ENCODE assay signal across 21 mouse cellular contexts in the genomic region with DNA sequence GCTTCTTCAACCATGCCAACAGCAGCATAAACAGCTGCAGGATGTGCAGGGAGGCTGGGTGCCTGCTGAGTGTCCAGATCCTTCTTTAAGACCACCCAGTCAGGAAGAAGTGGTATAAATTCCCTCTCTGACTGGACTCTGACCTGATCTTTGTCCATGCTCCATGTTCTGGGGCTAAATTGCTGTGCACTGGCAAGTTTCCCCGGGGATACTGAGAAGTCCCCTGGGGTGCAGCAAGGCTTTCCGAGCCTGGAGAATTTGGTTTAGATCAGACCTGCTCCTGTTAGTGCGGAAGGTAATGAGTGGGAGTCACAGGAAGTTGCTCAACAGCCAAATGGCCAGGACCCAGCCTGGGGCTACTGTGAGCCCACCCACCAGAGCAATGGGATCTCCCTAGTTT. TPM values are rescaled to one million over a fixed set of nuclear protein-coding genes. Genes with fewer than 3 reads are reported as not detected.
DNase-seq lines count a peak whose midpoint lies in the region; ATAC-seq and TF ChIP-seq lines count a peak whose summit lies in the region.
"Had no signal": no experiment of that assay in that cellular context is flagged by ENCODE, and none has a peak within 500 bp of the region (broad histone marks: within the 10 kb centered on the region; RNA-seq: fewer than 3 reads in every experiment).

No protein-coding gene starts in this region.

- no peaks in the 10 kb centered on the region for H3K36me3 ChIP-seq in kidney, adult 2 months (ENCODE audit: control insufficient read depth, insufficient read depth, low read length)
- H3K36me3 ChIP-seq in limb, embryonic 13.5 days = no peaks in the 10 kb centered on the region
- H3K36me3 ChIP-seq in limb, embryonic 10.5 days = no peaks in the 10 kb centered on the region
- H3K36me3 ChIP-seq: embryonic facial prominence, embryonic 13.5 days; G1E; heart, embryonic 12.5 days; hindbrain, embryonic 10.5 days had no signal

- intact Hi-C loops in gastrocnemius, adult 2 months (cut with DNase I) = no loop called here

- H3K9me3 ChIP-seq in limb, embryonic 13.5 days = no peaks in the 10 kb centered on the region
- no peaks in the 10 kb centered on the region for H3K9me3 ChIP-seq in limb, embryonic 10.5 days (replicated peaks)
- H3K9me3 ChIP-seq: embryonic facial prominence, embryonic 13.5 days; forebrain, embryonic 13.5 days; G1E; heart, embryonic 12.5 days; hindbrain, embryonic 10.5 days had no signal

- peak; percentile 16 for DNase-seq in adrenal gland, postnatal 10 days
- DNase-seq in adrenal gland, postnatal 25 days = no peak
- DNase-seq in gastrocnemius, adult 2 months = no peak
- no peak for DNase-seq in gastrocnemius, postnatal 10 days
- DNase-seq in kidney, adult 2 months = peak; percentile 67
- no peak for DNase-seq in kidney, postnatal 10 days
- no peak for DNase-seq in limb, embryonic 10.5 days (ENCODE audit: low spot score)
- DNase-seq: adrenal gland, postnatal 36 days; B cell, adult 2 months; cerebellum, adult 2 months; cerebellum, postnatal 10 days; embryo, embryonic 11 days; heart, adult 2 months had no signal

- 30% methylated on average over 3 of the region's 3 CpGs for WGBS in kidney, adult 2 months
- 27% methylated on average over 3 of the region's 3 CpGs for WGBS in limb, embryonic 13.5 days
- 37% methylated on average over 3 of the region's 3 CpGs for WGBS in limb, embryonic 10.5 days

- H3K4me3 ChIP-seq in gastrocnemius, adult 2 months = peak overlapping the region; percentile 24
- H3K4me3 ChIP-seq in kidney, adult 2 months (ENCODE audit: insufficient read depth, low read depth, low read length) = no peak overlapping the region
- no peak overlapping the region for H3K4me3 ChIP-seq in limb, embryonic 13.5 days
- no peak overlapping the region for H3K4me3 ChIP-seq in limb, embryonic 10.5 days
- H3K4me3 ChIP-seq: heart, adult 2 months had no signal

- no peak overlapping the region for H3K27ac ChIP-seq in gastrocnemius, adult 2 months
- H3K27ac ChIP-seq in kidney, adult 2 months (ENCODE audit: insufficient read depth, low read depth, low read length) = no peak overlapping the region
- H3K27ac ChIP-seq in limb, embryonic 13.5 days = no peak overlapping the region
- no peak overlapping the region for H3K27ac ChIP-seq in limb, embryonic 10.5 days
- H3K27ac ChIP-seq: embryonic facial prominence, embryonic 13.5 days; forebrain, embryonic 13.5 days; heart, adult 2 months; hindbrain, embryonic 10.5 days; hindbrain, embryonic 14.5 days had no signal

- no peaks in the 10 kb centered on the region for H3K27me3 ChIP-seq in kidney, adult 2 months (replicated peaks; ENCODE audit: control insufficient read depth, insufficient read depth, low read length)
- peaks cover 20% of the 10 kb centered on the region for H3K27me3 ChIP-seq in limb, embryonic 13.5 days
- H3K27me3 ChIP-seq in limb, embryonic 10.5 days (ENCODE audit: low read depth, poor library complexity, severe bottlenecking) = peaks cover 44% of the 10 kb centered on the region

- no peak for TF ChIP-seq POLR2A in kidney, adult 2 months (IDR thresholded peaks at IDR 0.05; ENCODE audit: low read depth, low read length)

- H3K4me2 ChIP-seq in limb, embryonic 13.5 days (replicated peaks) = 0 out of 2 replicates have a peak overlapping the region, but pooled peaks have one; percentile 21

- no peak for ATAC-seq in limb, embryonic 13.5 days (ENCODE audit: low FRiP score, low read depth)
- ATAC-seq: CD4-positive, CD25-positive, alpha-beta regulatory T cell, adult 4 months; forebrain, embryonic 13.5 days had no signal

- H3K9ac ChIP-seq in limb, embryonic 13.5 days = no peak overlapping the region
- H3K9ac ChIP-seq: embryonic facial prominence, embryonic 13.5 days; heart, embryonic 12.5 days; hindbrain, embryonic 14.5 days had no signal

- H3K4me1 ChIP-seq in kidney, adult 2 months (ENCODE audit: control insufficient read depth, insufficient read depth, low read length) = no peaks in the 10 kb centered on the region
- H3K4me1 ChIP-seq in limb, embryonic 13.5 days = peaks cover 3% of the 10 kb centered on the region
- H3K4me1 ChIP-seq in limb, embryonic 10.5 days = peaks cover 22% of the 10 kb centered on the region

- no peak for TF ChIP-seq CTCF in gastrocnemius, adult 2 months (IDR thresholded peaks at IDR 0.05)
- TF ChIP-seq CTCF in kidney, adult 2 months (conservative IDR thresholded peaks at IDR 0.05; ENCODE audit: insufficient read depth, insufficient read length, low read depth, low read length) = no peak

RNA-seq across cellular contexts. Expression of a gene that starts 2.3 kb away (rescaled TPM):
- total RNA-seq in adrenal gland, postnatal 10 days (2021) = 1 to 10 TPM; 3.8 TPM
- 2.2 and 3.6 TPM in 2 replicates for total RNA-seq in adrenal gland, postnatal 25 days (2021)
- total RNA-seq in gastrocnemius, adult 2 months (2021) = 1 to 10 TPM; 2.2 to 4.3 TPM
- 10 to 100 TPM; 12.1 to 12.8 TPM for total RNA-seq in gastrocnemius, postnatal 10 days (2021)
- 15.5 and 17.0 TPM in 2 replicates for polyA plus RNA-seq in kidney, adult 2 months (2012; rRNA removed)
- polyA plus RNA-seq in limb, embryonic 13.5 days (2015; fragmentation: Nextera tagmentation; extraction: Ambion mirVana) = 6.3 and 7.3 TPM in 2 replicates
- polyA plus RNA-seq in limb, embryonic 10.5 days (2016; fragmentation: Nextera tagmentation; extraction: Ambion mirVana) = 1.0 and 1.2 TPM in 2 replicates
- polyA plus RNA-seq: CD4-positive, CD25-positive, alpha-beta regulatory T cell, adult 4 months; G1E had no signal

RNA-seq across cellular contexts. Expression of a gene that starts 47.1 kb away (rescaled TPM):
- 10 to 100 TPM; 33.2 to 37.1 TPM for total RNA-seq in adrenal gland, postnatal 10 days (2021)
- 45.8 and 55.4 TPM in 2 replicates for total RNA-seq in adrenal gland, postnatal 25 days (2021)
- total RNA-seq in gastrocnemius, adult 2 months (2021) = 10 to 100 TPM; 15.9 to 16.1 TPM
- total RNA-seq in gastrocnemius, postnatal 10 days (2021) = 10 to 100 TPM; 16.2 to 19.3 TPM
- 13.8 and 14.1 TPM in 2 replicates for polyA plus RNA-seq in kidney, adult 2 months (2012; rRNA removed)
- polyA plus RNA-seq in limb, embryonic 13.5 days (2015; fragmentation: Nextera tagmentation; extraction: Ambion mirVana) = 31.3 and 33.8 TPM in 2 replicates
- 24.6 and 28.3 TPM in 2 replicates for polyA plus RNA-seq in limb, embryonic 10.5 days (2016; fragmentation: Nextera tagmentation; extraction: Ambion mirVana)

Comparison
In these comparisons a context has a peak if more than half of its experiments do, and no peak if none do; other contexts are left out.
1. DNase-seq: peak in adrenal gland, postnatal 10 days (single experiment) and kidney, adult 2 months (single experiment); none in adrenal gland, postnatal 25 days (single experiment), gastrocnemius, adult 2 months (single experiment), gastrocnemius, postnatal 10 days (single experiment), kidney, postnatal 10 days (single experiment) and limb, embryonic 10.5 days (single experiment).